Mouse (Mus musculus) neural tube, embryonic 15.5 days (tissue): ENCODE measurements around the gene Tmprss11c. TPM values are rescaled to one million over a fixed set of nuclear protein-coding genes. Genes with fewer than 3 reads are reported as not detected.
"Not testable (repeated sequence)": the region's sequence is repeated elsewhere in the genome, so short reads cannot be mapped to it uniquely, and the experiment has no call there.

Experiments
- ATAC-seq: fragments of 200-750 bp; cut with Nextera tagmentation; 2 replicates; pipeline ENCODE4 v1.8.0; 2017; ENCODE audit warnings: mild to moderate bottlenecking, moderate TSS enrichment, moderate library complexity; ENCODE audit not compliant: low FRiP score
- H3K27ac ChIP-seq: fragments of 300-500 bp; sonication (generic); replicated peaks from 2 replicates; pipeline ENCODE4 v1.5.1; 2015; ENCODE audit warnings: mild to moderate bottlenecking, inconsistent platforms
- H3K27me3 ChIP-seq: fragments of 300-500 bp; sonication (generic); replicated peaks from 2 replicates; pipeline ENCODE4 v1.6.1; 2015; ENCODE audit warnings: inconsistent platforms
- H3K36me3 ChIP-seq: fragments of 300-500 bp; sonication (generic); 2 replicates; pipeline ENCODE4 v1.6.1; 2015; ENCODE audit warnings: inconsistent platforms
- H3K4me1 ChIP-seq: fragments of 300-500 bp; sonication (generic); 2 replicates; pipeline ENCODE4 v1.6.1; 2015; ENCODE audit warnings: inconsistent platforms
- H3K4me2 ChIP-seq: fragments of 300-500 bp; sonication (generic); 2 replicates; pipeline ENCODE4 v1.6.1; 2015; ENCODE audit warnings: inconsistent platforms, mild to moderate bottlenecking, moderate library complexity
- H3K4me3 ChIP-seq: fragments of 300-500 bp; sonication (generic); replicated peaks from 2 replicates; pipeline ENCODE4 v1.5.1; 2015; ENCODE audit warnings: mild to moderate bottlenecking, inconsistent platforms
- H3K9ac ChIP-seq: fragments of 300-500 bp; sonication (generic); replicated peaks from 2 replicates; pipeline ENCODE4 v1.6.1; 2015; ENCODE audit warnings: mild to moderate bottlenecking, inconsistent platforms
- H3K9me3 ChIP-seq: fragments of 300-500 bp; sonication (generic); replicated peaks from 2 replicates; pipeline ENCODE4 v1.6.1; 2016; ENCODE audit warnings: inconsistent platforms
- WGBS: fragments of 180-500 bp; shearing (Covaris S2); methylation state at CpG from one replicate; pipeline ENCODE4 v1.1.7; 2015; ENCODE audit warnings: mixed read lengths; 5-methylcytosine and 5-hydroxymethylcytosine counted together
- polyA plus RNA-seq: library from polyadenylated mRNA; unstranded; fragments of >200 nt; fragmentation: Nextera tagmentation; extraction: Ambion mirVana; gene quantifications from 2 replicates; pipeline ENCODE4 v1.2.1, GENCODE M21; 2015

Tmprss11c gene
- not detected in 2 replicates for polyA plus RNA-seq

- no peaks in the 10 kb centered on the region for H3K27me3 ChIP-seq
- no peaks in the 10 kb centered on the region for H3K9me3 ChIP-seq
- H3K4me1 ChIP-seq = no peaks in the 10 kb centered on the region
- ATAC-seq = no peak
- H3K9ac ChIP-seq = no peak within 1 kb of the TSS
- no peak within 1 kb of the TSS for H3K4me3 ChIP-seq
- H3K4me2 ChIP-seq = no peak within 1 kb of the TSS
- no peaks in the 10 kb centered on the region for H3K36me3 ChIP-seq
- H3K27ac ChIP-seq = no peak within 1 kb of the TSS
- WGBS = 86% methylated on average over 4 of the region's 4 CpGs
Measured at GRCm38 (mm10) chr5:86289208-86289607, at the start of gene Tmprss11c. Tmprss11c (minus strand) TSS chr5:86289308.

DNA sequence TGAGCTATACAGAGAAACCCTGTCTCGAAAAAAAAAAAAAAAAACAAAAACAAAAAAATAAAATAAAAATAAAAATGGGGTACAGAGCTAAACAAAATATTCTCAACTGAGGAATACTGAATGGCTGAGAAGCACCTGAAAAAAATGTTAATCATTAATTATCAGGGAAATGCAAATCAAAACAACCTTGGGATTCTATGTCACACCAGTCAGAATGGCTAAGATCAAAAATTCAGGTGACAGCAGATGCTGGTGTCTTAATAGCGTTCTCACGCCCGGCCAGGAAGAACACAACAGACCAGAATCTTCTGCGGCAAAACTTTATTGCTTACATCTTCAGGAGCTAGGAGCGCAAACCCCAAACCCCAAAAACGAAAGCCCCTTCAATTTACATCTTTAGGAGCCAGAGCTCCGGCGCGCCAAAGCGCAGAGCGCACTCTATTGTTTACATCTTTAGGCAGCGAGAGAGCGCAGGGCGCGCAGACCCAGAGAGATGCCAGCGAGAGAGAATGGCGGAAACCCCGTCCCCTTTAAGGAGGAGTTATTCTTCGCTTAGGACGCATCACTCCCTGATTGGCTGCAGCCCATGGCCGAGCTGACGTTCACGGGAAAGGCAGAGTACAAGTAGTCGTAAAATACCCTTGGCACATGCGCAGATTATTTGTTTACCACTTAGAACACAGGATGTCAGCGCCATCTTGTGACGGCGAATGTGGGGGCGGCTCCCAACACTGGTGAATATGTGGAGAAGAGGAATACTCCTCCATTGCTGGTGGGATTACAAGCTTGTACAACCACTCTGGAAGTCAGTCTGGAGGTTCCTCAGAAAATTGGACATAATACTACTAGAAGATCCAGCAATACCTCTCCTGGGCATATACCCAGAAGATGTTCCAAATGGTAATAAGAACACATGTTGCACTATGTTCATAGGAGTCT lies 29.2 kb upstream of the Tmprss11c start:
- WGBS = 44% methylated on average over 30 of the region's 30 CpGs
- H3K27me3 ChIP-seq, H3K4me1 ChIP-seq, H3K9me3 ChIP-seq, H3K36me3 ChIP-seq: not testable (repeated sequence)
- Histone ChIP-seq H3K4me3 (peak overlapping the region; percentile 43), H3K9ac (0 out of 2 replicates have a peak overlapping the region, but pooled peaks have one; percentile 26), H3K4me2 (peak overlapping the region; percentile 47), H3K27ac (peak overlapping the region; percentile 60; the same call in 1 of the 2 replicates)
- ATAC-seq = peak; percentile 88

DNA sequence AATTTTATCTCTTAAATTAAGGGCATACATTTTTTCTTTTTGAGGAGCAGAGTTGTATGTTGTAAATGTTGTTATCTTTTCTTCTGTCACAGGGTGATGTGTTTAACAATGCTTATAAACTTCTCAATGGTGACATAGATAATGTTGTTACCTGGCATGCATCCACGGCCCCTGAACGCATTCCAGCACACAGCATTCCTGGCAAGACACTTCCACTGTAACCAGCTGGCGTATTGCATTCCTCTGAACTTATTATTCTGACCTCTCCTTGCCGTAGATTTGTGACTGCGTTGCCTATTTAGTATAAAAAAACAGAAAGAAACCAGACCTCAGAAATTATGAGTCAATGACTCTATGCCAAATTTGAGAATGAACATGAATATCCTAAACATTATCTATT lies 17.0 kb upstream of the Tmprss11c start:
- H3K27ac ChIP-seq = no peak overlapping the region
- H3K4me1 ChIP-seq = no peaks in the 10 kb centered on the region
- no peak overlapping the region for H3K9ac ChIP-seq
- H3K27me3 ChIP-seq = no peaks in the 10 kb centered on the region
- no peak for ATAC-seq
- 82% methylated on average over 5 of the region's 5 CpGs for WGBS
- H3K9me3 ChIP-seq = no peaks in the 10 kb centered on the region
- no peak overlapping the region for H3K4me3 ChIP-seq
- no peak overlapping the region for H3K4me2 ChIP-seq
- no peaks in the 10 kb centered on the region for H3K36me3 ChIP-seq

DNA sequence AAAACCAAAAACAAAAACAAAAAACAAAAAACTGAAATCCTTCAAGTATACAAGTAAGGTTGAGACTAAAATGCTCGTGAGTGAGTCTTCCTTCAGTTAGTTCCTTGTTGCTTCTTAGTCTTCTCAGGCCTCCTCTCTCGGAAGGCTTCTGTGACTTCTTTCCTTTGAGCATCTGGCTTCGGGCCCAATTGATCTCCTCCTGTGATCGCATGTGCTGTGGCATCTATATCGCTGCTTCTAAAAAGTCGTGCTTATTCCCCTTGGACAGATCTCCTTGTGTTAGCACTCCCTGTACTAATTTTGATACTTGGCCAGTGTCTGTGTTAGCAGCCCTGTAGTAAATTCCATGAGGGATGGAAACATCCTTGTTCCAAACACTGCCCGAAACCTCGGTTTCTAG lies 14.8 kb upstream of the Tmprss11c start:
- no peaks in the 10 kb centered on the region for H3K9me3 ChIP-seq
- WGBS = 84% methylated on average over 8 of the region's 8 CpGs
- H3K4me2 ChIP-seq = no peak overlapping the region
- no peaks in the 10 kb centered on the region for H3K27me3 ChIP-seq
- H3K27ac ChIP-seq = no peak overlapping the region
- no peaks in the 10 kb centered on the region for H3K4me1 ChIP-seq
- H3K36me3 ChIP-seq = no peaks in the 10 kb centered on the region
- no peak overlapping the region for H3K9ac ChIP-seq
- ATAC-seq = no peak
- no peak overlapping the region for H3K4me3 ChIP-seq

DNA sequence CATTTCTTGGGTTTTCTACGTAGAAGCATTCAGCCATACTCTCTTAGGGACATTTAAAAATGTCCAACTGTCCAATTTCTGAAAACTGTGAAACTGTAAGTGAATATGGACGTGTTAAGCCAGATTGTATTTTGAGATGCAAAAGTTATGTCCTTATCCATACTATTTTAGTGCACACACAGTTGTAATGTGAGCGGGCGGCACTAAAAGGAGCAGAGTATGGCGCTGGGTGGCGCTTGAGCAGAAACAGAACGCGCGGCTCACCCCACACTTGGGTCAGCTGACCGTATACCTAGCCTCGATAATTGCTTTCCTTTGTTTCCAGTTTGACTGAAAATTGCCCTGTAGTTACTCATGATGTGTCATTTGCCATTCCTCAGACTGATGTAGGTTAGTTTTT lies 42.5 kb downstream of the Tmprss11c start:
- Histone ChIP-seq H3K27ac (no peak overlapping the region), H3K4me1 (no peaks in the 10 kb centered on the region), H3K4me2 (no peak overlapping the region), H3K9me3 (no peaks in the 10 kb centered on the region), H3K9ac (no peak overlapping the region), H3K4me3 (no peak overlapping the region), H3K27me3 (no peaks in the 10 kb centered on the region), H3K36me3 (no peaks in the 10 kb centered on the region)
- 95% methylated on average over 11 of the region's 11 CpGs for WGBS
- ATAC-seq = no peak

DNA sequence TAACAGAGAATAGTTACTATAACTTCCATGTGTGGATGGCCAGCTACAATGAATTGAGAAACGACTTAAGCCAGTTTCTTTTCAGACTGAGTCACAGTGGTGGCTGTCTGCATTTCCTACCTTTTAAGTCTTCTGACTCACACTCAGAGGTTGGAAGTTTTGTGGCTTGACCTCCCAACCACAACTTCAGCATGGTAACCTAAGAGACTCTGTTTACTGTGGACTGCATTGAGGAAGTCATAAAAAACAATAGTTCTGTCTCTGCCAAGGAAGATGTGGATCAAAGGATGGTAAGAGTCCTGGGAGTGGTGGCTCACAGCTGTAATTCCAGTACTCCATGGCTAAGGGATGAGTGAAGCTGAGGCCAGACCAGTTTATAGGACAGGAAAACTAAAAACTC lies 44.2 kb downstream of the Tmprss11c start:
- no peaks in the 10 kb centered on the region for H3K36me3 ChIP-seq
- ATAC-seq = no peak
- H3K27ac ChIP-seq = no peak overlapping the region
- H3K9ac ChIP-seq = no peak overlapping the region
- no peak overlapping the region for H3K4me2 ChIP-seq
- no peak overlapping the region for H3K4me3 ChIP-seq
- WGBS = 62% methylated on average over 1 of the region's 1 CpGs
- no peaks in the 10 kb centered on the region for H3K9me3 ChIP-seq
- no peaks in the 10 kb centered on the region for H3K4me1 ChIP-seq
- no peaks in the 10 kb centered on the region for H3K27me3 ChIP-seq

- Histone ChIP-seq H3K4me2 (no peak overlapping the region), H3K4me3 (no peak overlapping the region), H3K9me3 (no peaks in the 10 kb centered on the region), H3K9ac (no peak overlapping the region), H3K27ac (no peak overlapping the region), H3K36me3 (no peaks in the 10 kb centered on the region), H3K4me1 (no peaks in the 10 kb centered on the region), H3K27me3 (no peaks in the 10 kb centered on the region)
- WGBS = 89% methylated on average over 3 of the region's 3 CpGs
- no peak for ATAC-seq
Measured at GRCm38 (mm10) chr5:86244275-86244674, 44.8 kb downstream of the Tmprss11c start.

GRCm38 (mm10) chr5:86227156-86227853 lies 61.8 kb downstream of the Tmprss11c start:
- H3K4me3 ChIP-seq = no peak overlapping the region
- no peaks in the 10 kb centered on the region for H3K36me3 ChIP-seq
- no peaks in the 10 kb centered on the region for H3K9me3 ChIP-seq
- H3K9ac ChIP-seq = no peak overlapping the region
- no peak overlapping the region for H3K4me2 ChIP-seq
- H3K27me3 ChIP-seq = no peaks in the 10 kb centered on the region
- 57% methylated on average over 5 of the region's 5 CpGs for WGBS
- H3K27ac ChIP-seq = no peak overlapping the region
- no peak for ATAC-seq
- H3K4me1 ChIP-seq = no peaks in the 10 kb centered on the region

GRCm38 (mm10) chr5:86197801-86198200 lies 91.3 kb downstream of the Tmprss11c start, which contains the start of gene Gnrhr:
Gnrhr (minus strand) TSS chr5:86197901.
- no peaks in the 10 kb centered on the region for H3K4me1 ChIP-seq
- H3K36me3 ChIP-seq = no peaks in the 10 kb centered on the region
- no peak within 1 kb of the TSS for H3K9ac ChIP-seq
- H3K27ac ChIP-seq = no peak within 1 kb of the TSS
- WGBS = 91% methylated on average over 10 of the region's 10 CpGs
- no peak within 1 kb of the TSS for H3K4me2 ChIP-seq
- no peak within 1 kb of the TSS for H3K4me3 ChIP-seq
- no peaks in the 10 kb centered on the region for H3K27me3 ChIP-seq
- no peaks in the 10 kb centered on the region for H3K9me3 ChIP-seq
- ATAC-seq = no peak

DNA sequence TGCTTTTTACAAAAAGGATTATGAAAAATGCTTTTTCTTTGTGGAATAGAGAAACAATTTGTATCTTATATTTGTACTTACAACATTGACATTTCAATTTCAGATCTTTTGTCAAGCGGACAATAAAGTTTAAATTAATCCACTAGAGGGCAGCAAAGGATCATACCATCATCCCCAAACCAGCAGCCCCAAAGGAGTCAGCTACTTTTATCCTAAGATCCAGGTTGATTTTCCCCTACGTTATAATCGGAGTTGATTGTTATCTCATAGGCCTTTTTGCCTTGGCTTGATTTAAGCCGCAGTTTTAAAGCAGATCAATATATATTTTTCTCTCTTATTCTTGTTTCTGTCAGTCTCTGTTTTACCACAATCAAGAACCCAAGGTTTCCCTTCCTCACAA lies 97.8 kb downstream of the Tmprss11c start:
- Histone ChIP-seq H3K9me3 (no peaks in the 10 kb centered on the region), H3K4me3 (no peak overlapping the region), H3K27ac (no peak overlapping the region), H3K36me3 (no peaks in the 10 kb centered on the region), H3K4me1 (no peaks in the 10 kb centered on the region), H3K4me2 (no peak overlapping the region), H3K27me3 (no peaks in the 10 kb centered on the region), H3K9ac (no peak overlapping the region)
- WGBS = 14% methylated on average over 4 of the region's 4 CpGs
- ATAC-seq = peak; percentile 74; the same call in 1 of the 2 replicates

- no peak overlapping the region for H3K27ac ChIP-seq
- no peak overlapping the region for H3K4me3 ChIP-seq
- no peak overlapping the region for H3K4me2 ChIP-seq
- H3K4me1 ChIP-seq = no peaks in the 10 kb centered on the region
- H3K9me3 ChIP-seq = no peaks in the 10 kb centered on the region
- no peaks in the 10 kb centered on the region for H3K27me3 ChIP-seq
- no peaks in the 10 kb centered on the region for H3K36me3 ChIP-seq
- 24% methylated on average over 5 of the region's 5 CpGs for WGBS
- no peak overlapping the region for H3K9ac ChIP-seq
- ATAC-seq = no peak; the same call in 1 of the 2 replicates
Measured at GRCm38 (mm10) chr5:86190770-86191169, 98.3 kb downstream of the Tmprss11c start.

GRCm38 (mm10) chr5:86190290-86190689 lies 98.8 kb downstream of the Tmprss11c start:
- no peaks in the 10 kb centered on the region for H3K36me3 ChIP-seq
- no peak overlapping the region for H3K4me2 ChIP-seq
- H3K27ac ChIP-seq = no peak overlapping the region
- no peaks in the 10 kb centered on the region for H3K4me1 ChIP-seq
- WGBS = 50% methylated on average over 15 of the region's 15 CpGs
- no peak for ATAC-seq
- H3K9me3 ChIP-seq = no peaks in the 10 kb centered on the region
- H3K4me3 ChIP-seq = no peak overlapping the region
- H3K27me3 ChIP-seq = no peaks in the 10 kb centered on the region
- no peak overlapping the region for H3K9ac ChIP-seq
